Mouse (Mus musculus) lung, adult 2 months (tissue): ENCODE results near the gene Heca.

ENCODE experiments used
- CTCF ChIP-seq: fragments of 200-500 bp; IDR thresholded peaks from 2 replicates; pipeline ENCODE4 v1.5.1; 2011; ENCODE audit warnings: mild to moderate bottlenecking, low read length, control low read depth; ENCODE audit not compliant: insufficient read depth
- POLR2A ChIP-seq: fragments of 200-500 bp; IDR thresholded peaks from 2 replicates; pipeline ENCODE4 v1.6.1; 2011; ENCODE audit warnings: low read depth, mild to moderate bottlenecking, control low read depth, low read length, borderline replicate concordance; ENCODE audit errors: extremely low read depth

- TF ChIP-seq CTCF (no peak), POLR2A (no peak)
These were observed 102.9 kb downstream of the Heca start for GRCm38 (mm10) chr10:17844781-17845537.
